Mouse (Mus musculus) left cerebral cortex, adult 8-10 months (tissue): ENCODE results near the gene Igfbp2. TPM values are rescaled to one million over a fixed set of nuclear protein-coding genes. Genes with fewer than 3 reads are reported as not detected.

ENCODE experiments used
- DNase-seq, 2 experiments: peaks; one replicate each; pipeline ENCODE4 v3.0.0; 2022; ENCODE audit warnings: low spot score in 2 of 2
- total RNA-seq, 4 experiments: library from RNA; stranded (reverse); gene quantifications; 2 replicates each; pipeline ENCODE4 v1.2.4; 2022

The Igfbp2 gene
- total RNA-seq, 4 experiments from 2014 or later: 49.5 to 63.9 (median 56.1) TPM

GRCm38 (mm10) chr1:72870615-72871336, 46.5 kb downstream of the Igfbp2 start:
- peak; percentile 68 to 93 for DNase-seq

GRCm38 (mm10) chr1:72871337-72871696, 47.0 kb downstream of the Igfbp2 start:
- no peak for DNase-seq

- DNase-seq: peak; percentile 51 to 73
Observed at GRCm38 (mm10) chr1:72871697-72872411, 47.6 kb downstream of the Igfbp2 start.

DNA sequence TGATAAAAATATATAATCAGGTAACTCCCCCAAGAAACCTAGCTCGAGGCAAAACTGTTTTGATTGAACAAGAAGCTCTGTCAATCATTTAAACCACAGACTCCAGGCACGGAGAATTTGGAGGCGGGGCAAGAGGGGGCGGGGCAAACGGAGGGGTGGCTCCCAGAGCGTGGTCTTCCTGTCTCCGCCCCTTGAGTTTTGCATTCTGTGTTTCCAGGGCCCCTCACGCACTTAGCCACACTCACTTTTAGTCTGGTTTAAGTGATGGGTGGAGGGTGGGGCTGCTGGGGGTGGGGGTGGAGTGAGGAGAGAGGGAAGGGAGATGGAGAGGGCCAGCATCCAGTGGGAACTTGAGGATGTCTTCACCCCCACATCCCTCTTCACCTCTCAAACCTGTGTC, 48.2 kb downstream of the Igfbp2 start:
- peak in 1 of 2 experiments; percentile 52 for DNase-seq

GRCm38 (mm10) chr1:72873078-72873477, 48.8 kb downstream of the Igfbp2 start:
- DNase-seq: no peak

- DNase-seq: peak; percentile 38 to 57
Observed at GRCm38 (mm10) chr1:72873511-72874286, 49.4 kb downstream of the Igfbp2 start.

DNA sequence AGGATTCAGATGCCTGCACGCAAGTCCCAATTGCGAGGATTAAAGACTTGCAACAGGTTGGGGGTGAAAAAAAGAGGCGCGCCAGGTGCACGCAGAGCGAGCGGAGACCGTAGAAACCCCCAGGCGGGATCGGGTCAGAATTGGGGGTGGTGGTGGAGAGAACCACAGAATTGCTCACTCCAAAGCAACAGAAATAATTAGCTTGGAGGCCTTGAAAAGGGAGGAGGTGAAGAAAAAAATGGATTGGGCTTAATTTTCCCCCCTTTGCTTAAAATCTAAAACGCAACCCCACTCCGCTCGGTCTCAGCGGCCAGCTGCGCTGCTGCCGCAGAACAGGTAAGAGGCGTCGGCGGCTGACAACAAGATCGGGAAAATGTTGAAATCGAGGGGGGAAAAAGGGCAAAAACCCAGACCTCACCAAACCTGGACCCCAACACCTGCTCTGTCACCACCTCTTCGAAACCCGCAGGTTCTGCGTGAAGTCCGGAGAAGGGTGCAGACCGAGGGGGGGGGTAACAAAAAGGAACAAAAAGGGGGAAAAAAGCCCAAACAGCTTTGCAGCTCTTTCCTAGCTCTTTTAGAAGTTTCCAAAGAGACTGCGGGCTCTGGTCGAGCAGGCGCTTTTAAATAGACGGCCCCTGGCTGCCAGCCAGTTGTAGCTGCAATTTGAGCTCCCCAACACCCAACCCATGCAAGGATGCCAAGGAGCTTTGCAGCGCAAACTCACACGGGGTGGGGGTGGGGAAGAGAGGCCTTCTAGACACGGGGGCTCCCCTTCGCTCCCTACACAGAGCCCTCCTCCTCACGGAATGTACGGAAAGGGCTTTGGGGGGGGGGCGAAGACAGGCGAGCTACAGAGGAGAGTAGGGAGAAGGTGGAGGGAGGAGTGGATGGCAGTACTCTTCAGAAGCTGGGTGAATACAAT, 50.2 kb downstream of the Igfbp2 start, which contains the start of gene Igfbp5:
TSS of gene Igfbp5 (minus strand) at position 598 of the 925 bp plus-strand sequence.
- DNase-seq: peak in 1 of 2 experiments; percentile 58

DNA sequence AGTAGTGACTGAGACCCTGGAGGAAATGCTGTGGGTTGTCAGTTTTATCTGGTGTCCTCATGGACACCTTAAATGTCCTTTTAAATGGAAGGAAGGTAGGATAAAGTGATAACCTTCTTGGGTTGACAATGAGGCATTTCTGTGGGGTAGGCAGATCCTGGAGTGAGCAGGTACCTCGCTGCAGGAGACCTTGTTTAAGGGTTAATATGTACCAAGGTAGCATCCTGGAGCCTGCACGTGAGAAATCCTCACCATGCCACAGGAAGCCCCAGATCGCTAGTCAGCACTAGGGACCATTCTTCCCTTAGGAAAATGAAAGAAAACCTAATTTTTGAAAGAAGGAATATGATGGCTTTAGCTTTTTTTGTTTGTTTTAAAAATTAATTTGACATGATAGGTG, 51.4 kb downstream of the Igfbp2 start:
- DNase-seq: no peak

DNA sequence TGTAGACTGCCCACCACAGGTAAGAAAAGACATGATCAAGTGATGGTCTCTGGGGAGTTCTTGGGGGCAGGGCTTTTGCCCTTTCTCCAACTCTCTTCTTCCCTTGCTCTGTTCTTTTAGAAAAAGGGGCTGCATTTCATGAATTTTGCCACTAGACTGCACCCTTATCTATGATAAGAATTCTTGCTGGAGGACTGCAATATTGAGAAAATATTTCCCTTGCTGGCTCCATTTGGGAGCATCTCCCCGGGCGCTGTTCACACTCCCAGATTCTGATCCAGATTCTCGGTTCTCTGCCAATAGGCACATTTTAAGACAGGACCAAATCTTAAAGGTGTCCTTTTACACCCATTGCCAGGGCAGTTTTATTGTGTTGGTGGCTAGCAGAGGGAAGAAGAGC, 51.8 kb downstream of the Igfbp2 start:
- DNase-seq: no peak

- DNase-seq: no peak
Observed at GRCm38 (mm10) chr1:72877892-72878291, 53.6 kb downstream of the Igfbp2 start.

DNA sequence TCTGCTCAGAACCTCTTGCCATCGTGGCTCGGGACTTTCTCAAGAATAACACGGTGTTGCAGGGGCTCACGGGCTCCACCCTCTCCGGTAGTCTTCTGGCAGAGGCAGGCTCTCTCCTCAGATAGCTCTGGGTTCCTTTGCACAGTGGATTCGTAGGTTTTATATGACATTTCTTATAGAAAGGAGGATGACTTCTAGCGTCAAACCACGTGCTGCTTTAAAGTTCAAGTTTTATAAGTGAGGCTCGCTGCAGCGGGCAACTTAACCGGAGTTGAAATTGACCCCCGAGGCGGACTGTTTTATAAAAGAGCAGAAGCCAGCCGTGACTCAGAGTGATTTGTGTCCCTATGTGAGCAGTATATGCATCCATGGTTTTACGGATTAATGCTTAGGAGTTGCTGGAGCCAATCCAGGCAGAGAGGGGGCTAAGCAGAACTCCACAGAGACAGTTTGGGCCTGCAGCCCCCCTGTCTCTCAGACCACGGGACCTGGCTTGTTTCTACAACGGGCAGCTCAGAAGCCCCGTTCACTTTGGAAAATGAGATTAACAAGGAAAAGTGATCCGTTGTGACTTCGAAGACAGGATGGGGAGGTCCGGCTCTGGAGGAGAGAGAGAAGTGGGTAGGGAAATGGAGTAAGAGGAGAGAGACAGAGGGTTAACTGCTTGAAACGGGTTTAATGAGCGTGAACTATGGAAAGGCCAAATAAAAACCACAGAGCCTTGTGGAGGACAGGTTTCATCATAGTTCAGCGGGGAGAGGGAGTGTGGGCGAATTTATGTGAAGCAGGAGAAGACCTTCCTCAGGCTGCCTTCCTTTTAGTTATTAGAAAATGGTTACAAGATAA, 54.4 kb downstream of the Igfbp2 start:
- no peak for DNase-seq

- no peak for DNase-seq
Observed at GRCm38 (mm10) chr1:72879319-72879634, 55.0 kb downstream of the Igfbp2 start.

GRCm38 (mm10) chr1:72885111-72885818, 61.0 kb downstream of the Igfbp2 start:
- DNase-seq: no peak

DNA sequence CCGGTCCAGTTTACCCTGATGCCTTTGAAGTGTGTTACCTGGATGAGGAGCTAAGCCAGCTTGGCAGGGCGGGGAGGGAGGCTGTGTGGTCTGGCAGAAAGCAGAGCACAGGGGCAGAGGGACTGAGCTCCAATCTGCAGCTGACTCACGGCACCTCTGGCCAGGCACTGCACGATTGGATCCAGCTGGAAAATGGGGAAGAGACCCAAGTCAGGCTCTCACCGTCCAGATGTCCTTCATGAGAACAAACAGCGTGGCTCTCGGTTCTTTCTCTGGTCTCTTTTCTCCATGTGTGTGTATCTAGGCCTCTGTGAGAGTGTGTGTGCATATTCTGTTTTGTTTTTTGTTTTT, 61.5 kb downstream of the Igfbp2 start:
- DNase-seq: no peak

- DNase-seq: no peak
Observed at GRCm38 (mm10) chr1:72887910-72888309, 63.6 kb downstream of the Igfbp2 start.

DNA sequence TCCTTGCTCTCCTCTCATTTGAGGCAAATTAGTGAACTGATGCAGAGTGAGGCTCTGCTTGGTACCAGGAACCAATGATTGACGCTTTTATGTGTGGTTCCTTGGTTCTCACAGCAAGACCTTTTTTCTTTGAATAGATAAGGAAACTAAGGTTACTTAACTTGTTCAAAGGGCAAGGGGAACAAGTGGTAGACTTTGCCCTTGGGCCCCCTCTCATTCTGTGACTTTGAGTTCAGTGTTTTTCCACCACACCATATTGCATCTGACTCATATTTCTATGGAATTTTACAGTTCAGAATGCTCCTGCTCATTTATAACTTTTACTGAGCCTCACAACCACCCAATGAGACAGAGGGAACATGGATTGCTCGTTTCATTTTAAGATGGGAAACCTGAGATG, 71.5 kb downstream of the Igfbp2 start:
- no peak for DNase-seq
